Mouse (Mus musculus) C2C12 (cell line): ENCODE measurements around the gene Nampt. TPM values are rescaled to one million over a fixed set of nuclear protein-coding genes. Genes with fewer than 3 reads are reported as not detected.

ENCODE experiments used
- H3K27me3 ChIP-seq: one replicate; pipeline ENCODE4 v1.6.1; 2011; ENCODE audit not compliant: control insufficient read depth, insufficient read depth, insufficient read length
- H3K36me3 ChIP-seq: one replicate; pipeline ENCODE4 v1.6.1; 2011; ENCODE audit not compliant: control insufficient read depth, insufficient read depth
- H3K4me3 ChIP-seq: one replicate; pipeline ENCODE4 v1.5.1; 2011; ENCODE audit warnings: mild to moderate bottlenecking, control low read depth; ENCODE audit not compliant: poor library complexity, insufficient read depth, severe bottlenecking
- H3K79me2 ChIP-seq: one replicate; pipeline ENCODE4 v1.6.1; 2011; ENCODE audit not compliant: control insufficient read depth, insufficient read depth
- H3K79me3 ChIP-seq: one replicate; pipeline ENCODE4 v1.6.1; 2011; ENCODE audit warnings: low read depth, control low read depth
- H3ac ChIP-seq: one replicate; pipeline ENCODE3; 2011; ENCODE audit warnings: low read depth; ENCODE audit not compliant: control insufficient read depth, insufficient read length
- CEBPB ChIP-seq: IDR thresholded peaks from one replicate; pipeline ENCODE4 v1.6.1; 2011; ENCODE audit warnings: low read depth, mild to moderate bottlenecking, control low read depth, moderate library complexity
- CTCF ChIP-seq: IDR thresholded peaks from one replicate; pipeline ENCODE4 v1.5.1; 2011; ENCODE audit not compliant: control insufficient read depth, insufficient read depth, insufficient read length
- FOSL1 ChIP-seq: IDR thresholded peaks from one replicate; pipeline ENCODE4 v1.8.0; 2011; ENCODE audit warnings: mild to moderate bottlenecking, low read length; ENCODE audit not compliant: poor library complexity, insufficient read depth, severe bottlenecking
- MAX ChIP-seq: IDR thresholded peaks from one replicate; pipeline ENCODE4 v1.6.1; 2011; ENCODE audit warnings: mild to moderate bottlenecking, control low read depth
- MYOD1 ChIP-seq: IDR thresholded peaks from one replicate; pipeline ENCODE4 v1.6.1; 2011; ENCODE audit warnings: low read depth; ENCODE audit not compliant: control insufficient read depth, insufficient read length
- MYOG ChIP-seq: IDR thresholded peaks from one replicate; pipeline ENCODE4 v1.6.1; 2011; ENCODE audit not compliant: control insufficient read depth, insufficient read length; ENCODE audit errors: extremely low read depth
- USF1 ChIP-seq: IDR thresholded peaks from one replicate; pipeline ENCODE4 v1.6.1; 2011; ENCODE audit warnings: low read depth, mild to moderate bottlenecking, control low read depth, moderate library complexity
- polyA plus RNA-seq: library from polyadenylated mRNA; unstranded; fragments of >200 nt; fragmentation: generic; extraction: Trizol; gene quantifications from one replicate; pipeline ENCODE4 v1.2.1, GENCODE M21; 2012; ENCODE audit warnings: missing spikeins

Nampt gene
- polyA plus RNA-seq, 1 experiment, result 7.9 TPM

- no peaks in the 10 kb centered on the region for H3K79me2 ChIP-seq
- TF ChIP-seq USF1, result no peak
- no peak for TF ChIP-seq FOSL1
- TF ChIP-seq MAX, result no peak
- no peak for TF ChIP-seq CTCF
- TF ChIP-seq MYOD1, result no peak
- no peak for TF ChIP-seq MYOG
- no peak for TF ChIP-seq CEBPB
Observed at GRCm38 (mm10) chr12:32801078-32801477, 18.3 kb upstream of the Nampt start.

GRCm38 (mm10) chr12:32805559-32805958, 13.8 kb upstream of the Nampt start:
- Histone ChIP-seq H3K4me3 (no peak overlapping the region), H3K27me3 (peaks cover under 1% of the 10 kb centered on the region), H3ac (no peak overlapping the region), H3K79me2 (no peaks in the 10 kb centered on the region), H3K79me3 (no peaks in the 10 kb centered on the region), H3K36me3 (no peaks in the 10 kb centered on the region)
- TF ChIP-seq CTCF (no peak), MAX (no peak), CEBPB (no peak), FOSL1 (no peak), USF1 (no peak), MYOD1 (no peak), MYOG (no peak)

More at GRCm38 (mm10) chr12:32801078-32801477, 18.3 kb upstream of the Nampt start:
- no peak overlapping the region for H3K4me3 ChIP-seq
- H3K27me3 ChIP-seq, result no peaks in the 10 kb centered on the region
- H3ac ChIP-seq, result no peak overlapping the region
- H3K79me3 ChIP-seq, result no peaks in the 10 kb centered on the region
- no peaks in the 10 kb centered on the region for H3K36me3 ChIP-seq

GRCm38 (mm10) chr12:32819823-32820605, 669 bp downstream of the Nampt start:
- no peaks in the 10 kb centered on the region for H3K27me3 ChIP-seq
- H3K79me3 ChIP-seq, result peaks cover 21% of the 10 kb centered on the region
- H3K79me2 ChIP-seq, result peaks cover 44% of the 10 kb centered on the region
- H3K36me3 ChIP-seq, result peaks cover 13% of the 10 kb centered on the region
- TF ChIP-seq CTCF, result no peak
- TF ChIP-seq MAX, result peak; percentile 59
- peak; percentile 49 for TF ChIP-seq USF1
- H3ac ChIP-seq, result peak overlapping the region; percentile 87
- peak overlapping the region; percentile 83 for H3K4me3 ChIP-seq

GRCm38 (mm10) chr12:32820688-32821503, 1.6 kb downstream of the Nampt start:
- Histone ChIP-seq H3K79me2 (peaks cover 52% of the 10 kb centered on the region), H3K4me3 (peak overlapping the region; percentile 83), H3K36me3 (peaks cover 13% of the 10 kb centered on the region), H3K27me3 (no peaks in the 10 kb centered on the region), H3K79me3 (peaks cover 23% of the 10 kb centered on the region), H3ac (peak overlapping the region; percentile 87)
- TF ChIP-seq CEBPB (no peak), FOSL1 (no peak), USF1 (no peak), CTCF (no peak), MYOG (no peak), MAX (no peak)

- Histone ChIP-seq H3K36me3 (peaks cover 13% of the 10 kb centered on the region), H3K79me2 (peaks cover 58% of the 10 kb centered on the region), H3K27me3 (no peaks in the 10 kb centered on the region), H3ac (no peak overlapping the region), H3K4me3 (peak overlapping the region; percentile 83), H3K79me3 (peaks cover 26% of the 10 kb centered on the region)
- TF ChIP-seq FOSL1, result no peak
Observed at GRCm38 (mm10) chr12:32821504-32822011, 2.2 kb downstream of the Nampt start.

GRCm38 (mm10) chr12:32822066-32822465, 2.7 kb downstream of the Nampt start:
- Histone ChIP-seq H3K36me3 (peaks cover 13% of the 10 kb centered on the region), H3K4me3 (no peak overlapping the region)

More at GRCm38 (mm10) chr12:32822066-32822465, 2.7 kb downstream of the Nampt start:
- H3K79me2 ChIP-seq, result peaks cover 63% of the 10 kb centered on the region
- H3K79me3 ChIP-seq, result peaks cover 27% of the 10 kb centered on the region
- no peak for TF ChIP-seq USF1
- no peak for TF ChIP-seq CEBPB
- TF ChIP-seq MAX, result no peak
- TF ChIP-seq CTCF, result no peak
- TF ChIP-seq MYOD1, result no peak
- TF ChIP-seq FOSL1, result no peak
- TF ChIP-seq MYOG, result no peak
- no peak overlapping the region for H3ac ChIP-seq
- no peaks in the 10 kb centered on the region for H3K27me3 ChIP-seq
